Mouse (Mus musculus) embryonic facial prominence, embryonic 11.5 days (tissue): ENCODE data around the gene Kctd11. TPM values are rescaled to one million over a fixed set of nuclear protein-coding genes. Genes with fewer than 3 reads are reported as not detected.

Experiments
- ATAC-seq: fragments of 200-750 bp; cut with Nextera tagmentation; replicated peaks from 2 replicates; pipeline ENCODE4 v1.8.0; 2017; ENCODE audit warnings: low read depth; ENCODE audit not compliant: insufficient number of reproducible peaks, low FRiP score, low TSS enrichment
- DNase-seq: peaks from one replicate; pipeline ENCODE4 v3.0.0-alpha.2; 2015; ENCODE audit warnings: low spot score
- H3K27ac ChIP-seq: fragments of 300-500 bp; sonication (generic); replicated peaks from 2 replicates; pipeline ENCODE4 v1.5.1; 2014; ENCODE audit warnings: mild to moderate bottlenecking, low read depth, low read length, control low read depth
- H3K27me3 ChIP-seq: fragments of 300-500 bp; sonication (generic); 2 replicates; pipeline ENCODE4 v1.6.1; 2014; ENCODE audit warnings: mild to moderate bottlenecking, low read length, moderate library complexity, mixed read lengths; ENCODE audit not compliant: control insufficient read depth, insufficient read depth
- H3K36me3 ChIP-seq: fragments of 300-500 bp; sonication (generic); replicated peaks from 2 replicates; pipeline ENCODE4 v1.6.1; 2014; ENCODE audit warnings: low read depth, mild to moderate bottlenecking, low read length, moderate library complexity, mixed read lengths; ENCODE audit not compliant: control insufficient read depth, insufficient read depth
- H3K4me1 ChIP-seq: fragments of 300-500 bp; sonication (generic); 2 replicates; pipeline ENCODE4 v1.6.1; 2014; ENCODE audit warnings: low read length, mixed read lengths; ENCODE audit not compliant: control insufficient read depth, insufficient read depth
- H3K4me2 ChIP-seq: fragments of 300-500 bp; sonication (generic); 2 replicates; pipeline ENCODE4 v1.6.1; 2014; ENCODE audit warnings: low read depth, mild to moderate bottlenecking, control low read depth, low read length, moderate library complexity
- H3K4me3 ChIP-seq: fragments of 300-500 bp; sonication (generic); 2 replicates; pipeline ENCODE4 v1.5.1; 2014; ENCODE audit warnings: low read depth, low read length, control low read depth
- H3K9ac ChIP-seq: fragments of 300-500 bp; sonication (generic); replicated peaks from 2 replicates; pipeline ENCODE4 v1.6.1; 2014; ENCODE audit warnings: mild to moderate bottlenecking, control low read depth, low read length
- H3K9me3 ChIP-seq: fragments of 300-500 bp; sonication (generic); replicated peaks from 2 replicates; pipeline ENCODE4 v1.6.1; 2016; ENCODE audit warnings: mild to moderate bottlenecking, low read length, inconsistent platforms, mixed read lengths; ENCODE audit not compliant: control insufficient read depth
- WGBS: fragments of 180-500 bp; shearing (Covaris S2); extraction: QIAGEN DNeasy Blood & Tissue Kit; methylation state at CpG from one replicate; pipeline ENCODE4 v1.1.7; 2014; 5-methylcytosine and 5-hydroxymethylcytosine counted together
- polyA plus RNA-seq: library from polyadenylated mRNA; unstranded; fragments of >200 nt; fragmentation: Nextera tagmentation; extraction: Ambion mirVana; gene quantifications from 2 replicates; pipeline ENCODE4 v1.2.1, GENCODE M21; 2014

Kctd11 gene
- polyA plus RNA-seq, 1 experiment from 2014 or later = 3.2 TPM

- WGBS = 34% methylated on average over 9 of the region's 9 CpGs
- ATAC-seq (no peak), DNase-seq (no peak)
- Histone ChIP-seq H3K4me3 (peak overlapping the region; percentile 86), H3K27me3 (no peaks in the 10 kb centered on the region), H3K36me3 (peaks cover 35% of the 10 kb centered on the region), H3K4me2 (peak overlapping the region; percentile 98), H3K9ac (peak overlapping the region; percentile 91), H3K9me3 (no peaks in the 10 kb centered on the region), H3K4me1 (peaks cover 12% of the 10 kb centered on the region), H3K27ac (peak overlapping the region; percentile 8; the same call in 1 of the 2 replicates)
Observed at GRCm38 (mm10) chr11:69914917-69915430, 33.8 kb upstream of the Kctd11 start.

- H3K36me3 ChIP-seq = peaks cover 40% of the 10 kb centered on the region
- WGBS = 2% methylated on average over 17 of the region's 17 CpGs
- H3K4me3 ChIP-seq = peak overlapping the region; percentile 86
- ATAC-seq (no peak; the same call in 1 of the 2 replicates), DNase-seq (peak; percentile 53)
- H3K27me3 ChIP-seq = no peaks in the 10 kb centered on the region
- peaks cover 10% of the 10 kb centered on the region for H3K4me1 ChIP-seq
- H3K9me3 ChIP-seq = no peaks in the 10 kb centered on the region
- H3K4me2 ChIP-seq = peak overlapping the region; percentile 98
- H3K27ac ChIP-seq = peak overlapping the region; percentile 72
- peak overlapping the region; percentile 91 for H3K9ac ChIP-seq
Observed at GRCm38 (mm10) chr11:69914372-69914764, 33.2 kb upstream of the Kctd11 start.

GRCm38 (mm10) chr11:69913554-69914371 is 32.6 kb upstream of the Kctd11 start, which contains the start of gene Gps2:
Gps2 (plus strand) TSS chr11:69913888.
- Histone ChIP-seq H3K36me3 (peaks cover 43% of the 10 kb centered on the region), H3K4me2 (peak within 1 kb of the TSS; percentile 98), H3K27me3 (no peaks in the 10 kb centered on the region), H3K4me3 (peak within 1 kb of the TSS; percentile 86), H3K9me3 (no peaks in the 10 kb centered on the region), H3K27ac (peak within 1 kb of the TSS; percentile 72), H3K9ac (peak within 1 kb of the TSS; percentile 91), H3K4me1 (peaks cover 7% of the 10 kb centered on the region)
- peak; percentile 81 for ATAC-seq
- peak; percentile 96 for DNase-seq
- 2% methylated on average over 61 of the region's 61 CpGs for WGBS

GRCm38 (mm10) chr11:69912716-69913530 is 31.7 kb upstream of the Kctd11 start:
- H3K9ac ChIP-seq = peak overlapping the region; percentile 91
- ATAC-seq (0 out of 2 replicates have a peak, but pooled peaks have one; percentile 4), DNase-seq (no peak)
- H3K27me3 ChIP-seq = no peaks in the 10 kb centered on the region
- H3K9me3 ChIP-seq = no peaks in the 10 kb centered on the region
- no peak overlapping the region for H3K27ac ChIP-seq
- peak overlapping the region; percentile 48 for H3K4me2 ChIP-seq
- H3K36me3 ChIP-seq = peaks cover 44% of the 10 kb centered on the region
- peaks cover 7% of the 10 kb centered on the region for H3K4me1 ChIP-seq
- peak overlapping the region; percentile 86; the same call in 1 of the 2 replicates for H3K4me3 ChIP-seq
- 80% methylated on average over 15 of the region's 15 CpGs for WGBS

- no peaks in the 10 kb centered on the region for H3K27me3 ChIP-seq
- no peak overlapping the region for H3K27ac ChIP-seq
- no peak for DNase-seq
- no peak for ATAC-seq
- WGBS = 90% methylated on average over 6 of the region's 6 CpGs
- H3K9me3 ChIP-seq = no peaks in the 10 kb centered on the region
- H3K4me3 ChIP-seq = no peak overlapping the region
- peaks cover 45% of the 10 kb centered on the region for H3K36me3 ChIP-seq
- H3K9ac ChIP-seq = no peak overlapping the region
- H3K4me2 ChIP-seq = no peak overlapping the region
- peaks cover 7% of the 10 kb centered on the region for H3K4me1 ChIP-seq
Observed at GRCm38 (mm10) chr11:69911701-69912100, 30.5 kb upstream of the Kctd11 start.

- Histone ChIP-seq H3K36me3 (peaks cover 49% of the 10 kb centered on the region), H3K4me1 (peaks cover 4% of the 10 kb centered on the region), H3K9ac (no peak overlapping the region), H3K4me3 (no peak overlapping the region), H3K27me3 (no peaks in the 10 kb centered on the region), H3K27ac (no peak overlapping the region), H3K4me2 (no peak overlapping the region), H3K9me3 (no peaks in the 10 kb centered on the region)
- 91% methylated on average over 17 of the region's 17 CpGs for WGBS
- ATAC-seq (no peak), DNase-seq (no peak)
Observed at GRCm38 (mm10) chr11:69910781-69911560, 29.8 kb upstream of the Kctd11 start.

- 91% methylated on average over 8 of the region's 8 CpGs for WGBS
- H3K27me3 ChIP-seq = no peaks in the 10 kb centered on the region
- no peak overlapping the region for H3K4me2 ChIP-seq
- no peak overlapping the region for H3K9ac ChIP-seq
- H3K27ac ChIP-seq = no peak overlapping the region
- ATAC-seq = no peak
- peaks cover 4% of the 10 kb centered on the region for H3K4me1 ChIP-seq
- no peak overlapping the region for H3K4me3 ChIP-seq
- H3K9me3 ChIP-seq = no peaks in the 10 kb centered on the region
- DNase-seq = no peak
- peaks cover 47% of the 10 kb centered on the region for H3K36me3 ChIP-seq
Observed at GRCm38 (mm10) chr11:69910177-69910576, 29.0 kb upstream of the Kctd11 start.
